Mouse (Mus musculus): ENCODE data around the gene Gm8890. TPM values are rescaled to one million over a fixed set of nuclear protein-coding genes. Genes with fewer than 3 reads are reported as not detected.

Gene Gm8890
- polyA plus RNA-seq (2014; fragmentation: Illumina TruSeq; extraction: RNeasy Lipid Tissue Mini Kit (QIAGEN cat#74804); ENCODE audit: low read depth, low replicate concordance), result not detected

GRCm38 (mm10) chr5:11255733-11256132 lies at the start of gene Gm8890:
Gene Gm8890, plus strand, starts transcription at chr5:11256033.

Other genes with a start within 250 kb of the Gm8890 start
- gene Gm8879, start 128.4 kb upstream of the Gm8890 start, polyA plus RNA-seq (2014; fragmentation: Illumina TruSeq; extraction: RNeasy Lipid Tissue Mini Kit (QIAGEN cat#74804); ENCODE audit: low read depth, low replicate concordance), result not detected
- not detected for gene Gm5861, start 73.0 kb upstream of the Gm8890 start, polyA plus RNA-seq (2014; fragmentation: Illumina TruSeq; extraction: RNeasy Lipid Tissue Mini Kit (QIAGEN cat#74804); ENCODE audit: low read depth, low replicate concordance)
- not detected for gene Speer1, start 85.5 kb downstream of the Gm8890 start, polyA plus RNA-seq (2014; fragmentation: Illumina TruSeq; extraction: RNeasy Lipid Tissue Mini Kit (QIAGEN cat#74804); ENCODE audit: low read depth, low replicate concordance)
- not detected for gene Gm8897, start 160.4 kb downstream of the Gm8890 start, polyA plus RNA-seq (2014; fragmentation: Illumina TruSeq; extraction: RNeasy Lipid Tissue Mini Kit (QIAGEN cat#74804); ENCODE audit: low read depth, low replicate concordance)
- gene Gm8906, start 246.7 kb downstream of the Gm8890 start, polyA plus RNA-seq (2014; fragmentation: Illumina TruSeq; extraction: RNeasy Lipid Tissue Mini Kit (QIAGEN cat#74804); ENCODE audit: low read depth, low replicate concordance), result not detected